Mouse (Mus musculus) hindbrain, embryonic 11.5 days (tissue): ENCODE measurements around the gene Zfp512. TPM values are rescaled to one million over a fixed set of nuclear protein-coding genes. Genes with fewer than 3 reads are reported as not detected.
A peak's percentile ranks its signal among the peaks of the same experiment; 100 is the strongest.

Experiments used
- ATAC-seq: fragments of 200-750 bp; cut with Nextera tagmentation; 2 replicates; pipeline ENCODE4 v1.8.0; 2017; ENCODE audit warnings: mild to moderate bottlenecking, moderate TSS enrichment, moderate library complexity; ENCODE audit not compliant: low FRiP score
- DNase-seq: peaks from one replicate; pipeline ENCODE4 v3.0.0-alpha.2; 2015; ENCODE audit warnings: low spot score
- H3K27ac ChIP-seq: fragments of 300-500 bp; sonication (generic); 2 replicates; pipeline ENCODE4 v1.5.1; 2014; ENCODE audit warnings: mild to moderate bottlenecking, low read depth, low read length
- H3K27me3 ChIP-seq: fragments of 300-500 bp; sonication (generic); 2 replicates; pipeline ENCODE4 v1.6.1; 2014; ENCODE audit warnings: mild to moderate bottlenecking, low read length, moderate library complexity, mixed read lengths; ENCODE audit not compliant: control insufficient read depth, insufficient read depth
- H3K36me3 ChIP-seq: fragments of 300-500 bp; sonication (generic); 2 replicates; pipeline ENCODE4 v1.6.1; 2014; ENCODE audit warnings: mild to moderate bottlenecking, low read length, moderate library complexity, mixed read lengths; ENCODE audit not compliant: control insufficient read depth, insufficient read depth
- H3K4me1 ChIP-seq: fragments of 300-500 bp; sonication (generic); replicated peaks from 2 replicates; pipeline ENCODE4 v1.6.1; 2014; ENCODE audit warnings: low read length, mixed read lengths; ENCODE audit not compliant: control insufficient read depth, insufficient read depth
- H3K4me2 ChIP-seq: fragments of 300-500 bp; sonication (generic); replicated peaks from 2 replicates; pipeline ENCODE4 v1.6.1; 2014; ENCODE audit warnings: mild to moderate bottlenecking, low read depth, low read length
- H3K4me3 ChIP-seq: fragments of 300-500 bp; sonication (generic); 2 replicates; pipeline ENCODE4 v1.5.1; 2014; ENCODE audit warnings: low read depth, low read length
- H3K9ac ChIP-seq: fragments of 300-500 bp; sonication (generic); 2 replicates; pipeline ENCODE4 v1.6.1; 2014; ENCODE audit warnings: low read depth, low read length
- H3K9me3 ChIP-seq: fragments of 300-500 bp; sonication (generic); 2 replicates; pipeline ENCODE4 v1.6.1; 2016; ENCODE audit warnings: low read length; ENCODE audit not compliant: control insufficient read depth
- WGBS: fragments of 180-500 bp; shearing (Covaris S2); extraction: QIAGEN DNeasy Blood & Tissue Kit; methylation state at CpG from one replicate; pipeline ENCODE4 v1.1.7; 2014; 5-methylcytosine and 5-hydroxymethylcytosine counted together
- polyA plus RNA-seq: library from polyadenylated mRNA; unstranded; fragments of >200 nt; fragmentation: Nextera tagmentation; extraction: Ambion mirVana; gene quantifications from 2 replicates; pipeline ENCODE4 v1.2.1, GENCODE M21; 2014

The Zfp512 gene
- polyA plus RNA-seq, 1 experiment from 2014 or later: 69.4 TPM

- Histone ChIP-seq H3K9ac (no peak within 1 kb of the TSS), H3K36me3 (no peaks in the 10 kb centered on the region), H3K4me1 (no peaks in the 10 kb centered on the region), H3K9me3 (no peaks in the 10 kb centered on the region), H3K27ac (no peak within 1 kb of the TSS), H3K4me3 (no peak within 1 kb of the TSS), H3K4me2 (no peak within 1 kb of the TSS), H3K27me3 (no peaks in the 10 kb centered on the region)
- no peak for ATAC-seq
- DNase-seq: no peak
- 96% methylated on average over 3 of the region's 3 CpGs for WGBS
Observed at GRCm38 (mm10) chr5:31485440-31485839, 33.2 kb downstream of the Zfp512 start, which contains the start of gene 4930548H24Rik. Gene 4930548H24Rik (plus strand): TSS chr5:31485740.

GRCm38 (mm10) chr5:31487889-31488288, 35.7 kb downstream of the Zfp512 start:
- H3K27me3 ChIP-seq: no peaks in the 10 kb centered on the region
- DNase-seq: no peak
- H3K9me3 ChIP-seq: no peaks in the 10 kb centered on the region
- 94% methylated on average over 3 of the region's 3 CpGs for WGBS
- no peak overlapping the region for H3K4me3 ChIP-seq
- H3K4me2 ChIP-seq: no peak overlapping the region
- ATAC-seq: no peak
- no peak overlapping the region for H3K27ac ChIP-seq
- no peak overlapping the region for H3K9ac ChIP-seq
- H3K4me1 ChIP-seq: no peaks in the 10 kb centered on the region
- no peaks in the 10 kb centered on the region for H3K36me3 ChIP-seq

GRCm38 (mm10) chr5:31489116-31489769, 37.0 kb downstream of the Zfp512 start:
- Histone ChIP-seq H3K9ac (no peak overlapping the region), H3K4me1 (no peaks in the 10 kb centered on the region), H3K36me3 (no peaks in the 10 kb centered on the region), H3K4me2 (no peak overlapping the region), H3K4me3 (no peak overlapping the region), H3K27me3 (no peaks in the 10 kb centered on the region), H3K27ac (no peak overlapping the region), H3K9me3 (no peaks in the 10 kb centered on the region)
- DNase-seq: no peak
- ATAC-seq: no peak
- WGBS: 71% methylated on average over 7 of the region's 7 CpGs

- Histone ChIP-seq H3K4me2 (no peak overlapping the region), H3K9me3 (no peaks in the 10 kb centered on the region), H3K27me3 (no peaks in the 10 kb centered on the region), H3K36me3 (peaks cover 4% of the 10 kb centered on the region; the same call in 1 of the 2 replicates), H3K4me3 (no peak overlapping the region), H3K27ac (no peak overlapping the region), H3K9ac (no peak overlapping the region), H3K4me1 (peaks cover 3% of the 10 kb centered on the region; the same call in 1 of the 2 replicates)
- WGBS: 77% methylated on average over 1 of the region's 1 CpGs
- DNase-seq (no peak), ATAC-seq (no peak)
Observed at GRCm38 (mm10) chr5:31492031-31492430, 39.8 kb downstream of the Zfp512 start.

GRCm38 (mm10) chr5:31494513-31495297, 42.5 kb downstream of the Zfp512 start, which contains the start of gene Gpn1:
Gene Gpn1 (plus strand): TSS chr5:31494741.
- ATAC-seq (peak; percentile 100), DNase-seq (peak; percentile 91)
- H3K27ac ChIP-seq: no peak within 1 kb of the TSS
- peak within 1 kb of the TSS; percentile 64 for H3K4me2 ChIP-seq
- H3K9ac ChIP-seq: peak within 1 kb of the TSS; percentile 61
- H3K4me3 ChIP-seq: peak within 1 kb of the TSS; percentile 68
- peaks cover 7% of the 10 kb centered on the region for H3K36me3 ChIP-seq
- peaks cover 3% of the 10 kb centered on the region; the same call in 1 of the 2 replicates for H3K4me1 ChIP-seq
- no peaks in the 10 kb centered on the region for H3K9me3 ChIP-seq
- no peaks in the 10 kb centered on the region for H3K27me3 ChIP-seq
- WGBS: under 1% methylated on average over 49 of the region's 49 CpGs

GRCm38 (mm10) chr5:31504843-31505242, 52.6 kb downstream of the Zfp512 start:
- no peak overlapping the region for H3K27ac ChIP-seq
- no peaks in the 10 kb centered on the region for H3K9me3 ChIP-seq
- no peak overlapping the region for H3K4me3 ChIP-seq
- no peak overlapping the region for H3K4me2 ChIP-seq
- H3K4me1 ChIP-seq: no peaks in the 10 kb centered on the region
- DNase-seq: no peak
- no peak for ATAC-seq
- H3K27me3 ChIP-seq: no peaks in the 10 kb centered on the region
- WGBS: 99% methylated on average over 10 of the region's 10 CpGs
- H3K36me3 ChIP-seq: peaks cover 8% of the 10 kb centered on the region; the same call in 1 of the 2 replicates
- no peak overlapping the region for H3K9ac ChIP-seq

GRCm38 (mm10) chr5:31512481-31512880, 60.2 kb downstream of the Zfp512 start:
- Histone ChIP-seq H3K27me3 (no peaks in the 10 kb centered on the region), H3K36me3 (peaks cover 8% of the 10 kb centered on the region), H3K27ac (no peak overlapping the region), H3K9ac (no peak overlapping the region), H3K4me3 (no peak overlapping the region), H3K4me2 (no peak overlapping the region), H3K9me3 (no peaks in the 10 kb centered on the region), H3K4me1 (no peaks in the 10 kb centered on the region)
- ATAC-seq (no peak), DNase-seq (no peak)
- 88% methylated on average over 1 of the region's 1 CpGs for WGBS

- H3K27ac ChIP-seq: no peak overlapping the region
- ATAC-seq (no peak), DNase-seq (no peak)
- peaks cover 3% of the 10 kb centered on the region; the same call in 1 of the 2 replicates for H3K36me3 ChIP-seq
- H3K4me3 ChIP-seq: no peak overlapping the region
- H3K9me3 ChIP-seq: no peaks in the 10 kb centered on the region
- H3K4me1 ChIP-seq: no peaks in the 10 kb centered on the region
- H3K4me2 ChIP-seq: no peak overlapping the region
- H3K27me3 ChIP-seq: no peaks in the 10 kb centered on the region
- WGBS: 95% methylated on average over 6 of the region's 6 CpGs
- H3K9ac ChIP-seq: no peak overlapping the region
Observed at GRCm38 (mm10) chr5:31520556-31520955, 68.3 kb downstream of the Zfp512 start.
